Mouse (Mus musculus): ENCODE results near the gene Apol6. TPM values are rescaled to one million over a fixed set of nuclear protein-coding genes. Genes with fewer than 3 reads are reported as not detected.

The Apol6 gene
- polyA plus RNA-seq, 1 experiment from 2014 or later, result not detected

- Histone ChIP-seq H3K27ac (ENCODE audit: low read length) (no peak overlapping the region), H3K4me1 (ENCODE audit: insufficient read depth, low read depth, low read length) (no peaks in the 10 kb centered on the region), H3K9ac (replicated peaks; ENCODE audit: low read depth) (no peak overlapping the region), H3K36me3 (ENCODE audit: insufficient read depth, low read length) (no peaks in the 10 kb centered on the region), H3K27me3 (replicated peaks; ENCODE audit: insufficient read depth, low read length) (no peaks in the 10 kb centered on the region), H3K9me3 (ENCODE audit: low read length) (no peaks in the 10 kb centered on the region), H3K4me3 (ENCODE audit: low read depth, low read length) (no peak overlapping the region), H3K4me2 (replicated peaks; ENCODE audit: low read depth, low read length) (no peak overlapping the region)
- TF ChIP-seq EP300 (IDR thresholded peaks at IDR 0.05) (no peak), CTCF (IDR thresholded peaks at IDR 0.05) (no peak)
- peak; percentile 12 for DNase-seq (ENCODE audit: low spot score)
- 70% methylated on average over 10 of the region's 10 CpGs for WGBS
- no peak for ATAC-seq
These were observed 60.0 kb downstream of the Apol6 start for GRCm38 (mm10) chr15:77104349-77105158.

GRCm38 (mm10) chr15:77105273-77105672 lies 60.7 kb downstream of the Apol6 start:
- no peaks in the 10 kb centered on the region for H3K4me1 ChIP-seq (ENCODE audit: insufficient read depth, low read depth, low read length)
- no peaks in the 10 kb centered on the region for H3K9me3 ChIP-seq (ENCODE audit: low read length)
- DNase-seq (ENCODE audit: low spot score), result no peak
- no peak for ATAC-seq
- no peak overlapping the region for H3K9ac ChIP-seq (replicated peaks; ENCODE audit: low read depth)
- no peak overlapping the region for H3K4me3 ChIP-seq (ENCODE audit: low read depth, low read length)
- no peaks in the 10 kb centered on the region for H3K27me3 ChIP-seq (replicated peaks; ENCODE audit: insufficient read depth, low read length)
- no peak overlapping the region for H3K4me2 ChIP-seq (replicated peaks; ENCODE audit: low read depth, low read length)
- H3K36me3 ChIP-seq (ENCODE audit: insufficient read depth, low read length), result no peaks in the 10 kb centered on the region
- H3K27ac ChIP-seq (ENCODE audit: low read length), result no peak overlapping the region
- WGBS, result 76% methylated on average over 10 of the region's 10 CpGs
- TF ChIP-seq CTCF (IDR thresholded peaks at IDR 0.05) (no peak), EP300 (IDR thresholded peaks at IDR 0.05) (no peak)

Other genes starting within 250 kb of the Apol6 start
- 9.2 and 9.7 TPM in 2 replicates for gene Zfp251, start 173.3 kb upstream of the Apol6 start, polyA plus RNA-seq (2015; fragmentation: Nextera tagmentation; extraction: Ambion mirVana)
- gene Zfp7, start 165.5 kb upstream of the Apol6 start, polyA plus RNA-seq (2015; fragmentation: Nextera tagmentation; extraction: Ambion mirVana), result 6.5 and 6.9 TPM in 2 replicates
- 0.31 and 0.57 TPM in 2 replicates for gene Gm49527, start 165.4 kb upstream of the Apol6 start, polyA plus RNA-seq (2015; fragmentation: Nextera tagmentation; extraction: Ambion mirVana)
- 5.8 and 6.6 TPM in 2 replicates for gene Zfp647, start 119.3 kb upstream of the Apol6 start, polyA plus RNA-seq (2015; fragmentation: Nextera tagmentation; extraction: Ambion mirVana)
- 57.8 and 60.2 TPM in 2 replicates for gene 1110038F14Rik, start 96.2 kb upstream of the Apol6 start, polyA plus RNA-seq (2015; fragmentation: Nextera tagmentation; extraction: Ambion mirVana)
- gene Mb, start 5.9 kb downstream of the Apol6 start, polyA plus RNA-seq (2015; fragmentation: Nextera tagmentation; extraction: Ambion mirVana), result 0.84 and 1.1 TPM in 2 replicates